Mouse (Mus musculus) E14TG2a.4 (cell line): ENCODE results near the gene Fbxl8.

Source experiments
- CTCF ChIP-seq: conservative IDR thresholded peaks from 2 replicates; pipeline ENCODE4 v1.5.1; 2014; ENCODE audit warnings: low read length
- POU5F1 ChIP-seq: IDR thresholded peaks from 2 replicates; pipeline ENCODE4 v1.6.1; 2014; ENCODE audit warnings: low read length, borderline replicate concordance

DNA sequence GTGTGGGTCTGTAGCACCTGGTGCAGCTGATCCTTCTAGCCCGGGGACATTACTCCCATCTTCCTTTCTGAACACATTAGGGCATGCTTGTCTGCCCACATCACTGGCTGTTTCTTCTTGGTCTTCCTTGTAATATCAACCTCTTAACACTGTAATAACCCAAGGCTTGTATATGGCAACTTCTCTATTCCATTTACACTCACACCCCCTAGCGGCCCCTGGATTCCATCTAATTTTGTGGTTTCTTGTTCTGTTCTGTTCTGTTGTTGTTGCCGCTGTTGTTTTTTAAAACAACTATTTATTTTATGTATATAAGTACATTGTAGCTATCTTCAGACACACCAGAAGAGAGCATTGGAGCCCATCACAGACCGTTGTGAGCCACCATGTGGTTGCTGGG lies 22.5 kb downstream of the Fbxl8 start:
- TF ChIP-seq CTCF (0 out of 2 replicates have a peak, but pooled peaks have one; percentile 15), POU5F1 (no peak)
